Mouse (Mus musculus) MEL (cell line): ENCODE results near the gene Prmt2. TPM values are rescaled to one million over a fixed set of nuclear protein-coding genes. Genes with fewer than 3 reads are reported as not detected.

Experiments used
- DNase-seq: peaks from one replicate; pipeline ENCODE4 v3.0.0; 2011; ENCODE audit warnings: low read depth, low spot score
- H3K27ac ChIP-seq: 2 replicates; pipeline ENCODE4 v1.5.1; 2012; ENCODE audit warnings: low read depth, mild to moderate bottlenecking, control low read depth, low read length, moderate library complexity; ENCODE audit not compliant: control insufficient read depth
- H3K27me3 ChIP-seq, 2 experiments: fragments of 150-350 bp in 1 of 2; sonication (generic) in 1 of 2; 2 replicates each; pipeline ENCODE4 v1.6.1; 2012; ENCODE audit warnings: low read length in 2 of 2, mild to moderate bottlenecking in 2 of 2, improper control_type of control experiment in 1 of 2, moderate library complexity in 1 of 2; ENCODE audit not compliant: insufficient read depth in 2 of 2, control insufficient read depth in 1 of 2
- H3K36me3 ChIP-seq, 2 experiments: 2 replicates each; pipeline ENCODE4 v1.6.1; 2012 to 2014; ENCODE audit warnings: low read length in 2 of 2, improper control_type of control experiment in 1 of 2, inconsistent platforms in 1 of 2, mild to moderate bottlenecking in 1 of 2; ENCODE audit not compliant: insufficient read depth in 2 of 2, control insufficient read depth in 1 of 2
- H3K4me1 ChIP-seq, 2 experiments: fragments of 150-350 bp in 1 of 2; sonication (generic) in 1 of 2; 2 replicates each; pipeline ENCODE4 v1.6.1; 2012; ENCODE audit warnings: low read length in 2 of 2, improper control_type of control experiment in 1 of 2, mild to moderate bottlenecking in 1 of 2; ENCODE audit not compliant: insufficient read depth in 2 of 2, control insufficient read depth in 1 of 2
- H3K4me3 ChIP-seq, 2 experiments: fragments of 150-350 bp in 1 of 2; sonication (generic) in 1 of 2; 2 replicates each; pipeline ENCODE4 v1.5.1; 2012; ENCODE audit warnings: low read depth in 2 of 2, low read length in 2 of 2, mild to moderate bottlenecking in 2 of 2, moderate library complexity in 2 of 2, control low read depth in 1 of 2, improper control_type of control experiment in 1 of 2; ENCODE audit not compliant: control insufficient read depth in 1 of 2, insufficient read depth in 1 of 2
- H3K79me2 ChIP-seq: 2 replicates; pipeline ENCODE4 v1.6.1; 2012; ENCODE audit warnings: mild to moderate bottlenecking, low read length, moderate library complexity; ENCODE audit not compliant: control insufficient read depth, poor library complexity, insufficient read depth
- H3K9ac ChIP-seq: 2 replicates; pipeline ENCODE4 v1.6.1; 2012; ENCODE audit warnings: low read depth, mild to moderate bottlenecking, control low read depth, low read length, moderate library complexity; ENCODE audit not compliant: control insufficient read depth, poor library complexity, severe bottlenecking
- H3K9me3 ChIP-seq: fragments of 150-350 bp; sonication (generic); replicated peaks from 2 replicates; pipeline ENCODE4 v1.6.1; 2012; ENCODE audit warnings: mild to moderate bottlenecking, low read length, improper control_type of control experiment, moderate library complexity; ENCODE audit not compliant: insufficient read depth
- EP300 ChIP-seq, 2 experiments: IDR thresholded peaks; 2 replicates each; pipeline ENCODE4 v1.6.1; 2011; ENCODE audit warnings: improper control_type of control experiment in 2 of 2, low read length in 2 of 2, low read depth in 1 of 2, mild to moderate bottlenecking in 1 of 2
- GABPA ChIP-seq: IDR thresholded peaks from 2 replicates; pipeline ENCODE4 v1.6.1; 2012; ENCODE audit warnings: low read depth, mild to moderate bottlenecking, inconsistent platforms, low read length, improper control_type of control experiment, moderate library complexity
- JUND ChIP-seq: IDR thresholded peaks from 2 replicates; pipeline ENCODE4 v1.6.1; 2011; ENCODE audit warnings: low read depth, mild to moderate bottlenecking, improper control_type of control experiment, low read length
- MAFK ChIP-seq: IDR thresholded peaks from 2 replicates; pipeline ENCODE4 v1.6.1; 2011; ENCODE audit warnings: low read depth, mild to moderate bottlenecking, low read length, improper control_type of control experiment, borderline replicate concordance
- MAZ ChIP-seq: IDR thresholded peaks from 2 replicates; pipeline ENCODE4 v1.6.1; 2012; ENCODE audit warnings: low read depth, mild to moderate bottlenecking, inconsistent platforms, low read length, improper control_type of control experiment
- MEF2A ChIP-seq: IDR thresholded peaks from 2 replicates; pipeline ENCODE4 v1.6.1; 2014; ENCODE audit warnings: low read depth, mild to moderate bottlenecking, inconsistent platforms, low read length, improper control_type of control experiment; ENCODE audit not compliant: poor library complexity, insufficient replicate concordance, severe bottlenecking; ENCODE audit errors: extremely low read depth
- POLR2A ChIP-seq, 2 experiments: IDR thresholded peaks; 2 replicates each; pipeline ENCODE4 v1.6.1; 2011 to 2012; ENCODE audit warnings: low read length in 2 of 2, mild to moderate bottlenecking in 2 of 2, control low read depth in 1 of 2, improper control_type of control experiment in 1 of 2, low read depth in 1 of 2, moderate library complexity in 1 of 2; ENCODE audit not compliant: control insufficient read depth in 1 of 2, insufficient read depth in 1 of 2, poor library complexity in 1 of 2
- USF1 ChIP-seq: IDR thresholded peaks from 2 replicates; pipeline ENCODE4 v1.6.1; 2014; ENCODE audit warnings: low read depth, mild to moderate bottlenecking, inconsistent platforms, low read length, improper control_type of control experiment, moderate library complexity
- USF2 ChIP-seq, 2 experiments: IDR thresholded peaks; 2 replicates each; pipeline ENCODE4 v1.6.1; 2011 to 2012; ENCODE audit warnings: improper control_type of control experiment in 2 of 2, low read length in 2 of 2, borderline replicate concordance in 1 of 2, inconsistent platforms in 1 of 2, low read depth in 1 of 2, mild to moderate bottlenecking in 1 of 2; ENCODE audit not compliant: insufficient read depth in 1 of 2
- polyA plus RNA-seq, 2 experiments: library from polyadenylated mRNA; stranded (reverse) in 1 of 2; unstranded in 1 of 2; fragments of >175 nt in 1 of 2; fragments of >200 nt in 1 of 2; gene quantifications; 2 replicates each; pipeline versions ENCODE4 v1.2.1 to v1.2.4; 2012; ENCODE audit warnings: low replicate concordance in 2 of 2, low read depth in 1 of 2; ENCODE audit not compliant: insufficient read length in 2 of 2, insufficient read depth in 1 of 2, missing spikeins in 1 of 2
- total RNA-seq: library from RNA; depleted of rRNA; stranded (reverse); fragments of 300-350 nt; gene quantifications from 2 replicates; pipeline ENCODE4 v1.2.3, GENCODE M21; 2012

The Prmt2 gene
- total and polyA plus RNA-seq, 3 experiments, result 6.7 to 12.6 TPM; not detected in 1

- Histone ChIP-seq H3K27me3 (peaks cover 0 to 2% of the 10 kb centered on the region in 2 experiments; a peak in 2 of 4 replicates), H3K36me3 (no peaks in the 10 kb centered on the region), H3K27ac (no peak overlapping the region), H3K4me1 (no peaks in the 10 kb centered on the region), H3K9ac (no peak overlapping the region), H3K9me3 (no peaks in the 10 kb centered on the region), H3K79me2 (no peaks in the 10 kb centered on the region)
- no peak for DNase-seq
- no peak for TF ChIP-seq MAZ
- TF ChIP-seq USF2 (IDR thresholded peaks at IDR 0.05; ENCODE audit: borderline replicate concordance in 1 of 2, insufficient read depth in 1 of 2, low read depth in 1 of 2, low read length in 2 of 2), result no peak
- TF ChIP-seq, all 39 proteins: peak for 0
- no peak overlapping the region for H3K4me3 ChIP-seq
These were observed 8.9 kb upstream of the Prmt2 start for GRCm38 (mm10) chr10:76246601-76247000.

DNA sequence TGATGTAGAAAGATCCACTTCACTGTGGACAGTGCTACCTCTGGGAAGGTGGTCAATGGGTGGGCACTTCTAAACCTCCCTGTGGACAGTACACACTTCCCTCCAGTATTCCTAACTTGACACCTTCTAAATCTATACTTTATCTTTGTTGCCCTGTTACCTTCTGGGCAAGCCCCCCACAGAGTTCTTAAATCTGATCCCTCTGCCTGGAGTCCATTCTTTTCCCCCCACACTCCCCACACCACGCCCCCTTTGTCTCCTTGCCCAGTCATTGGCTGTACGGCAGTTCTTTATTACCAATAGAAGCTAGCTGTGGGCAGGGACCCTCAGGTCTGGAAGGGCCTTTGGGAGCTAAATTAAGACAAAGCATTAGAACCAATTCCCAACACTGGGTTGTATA lies 7.4 kb upstream of the Prmt2 start:
- no peak overlapping the region for H3K27ac ChIP-seq
- H3K9ac ChIP-seq, result no peak overlapping the region
- TF ChIP-seq POLR2A (IDR thresholded peaks at IDR 0.05; ENCODE audit: control insufficient read depth in 1 of 2, insufficient read depth in 1 of 2, low read depth in 1 of 2, low read length in 2 of 2, poor library complexity in 1 of 2) (no peak), MEF2A (no peak), USF1 (no peak), GABPA (no peak), JUND (no peak), EP300 (IDR thresholded peaks at IDR 0.05; ENCODE audit: low read depth in 1 of 2, low read length in 2 of 2) (no peak)
- H3K27me3 ChIP-seq, result peaks cover 0 to 2% of the 10 kb centered on the region in 2 experiments; a peak in 2 of 4 replicates
- H3K9me3 ChIP-seq, result no peaks in the 10 kb centered on the region
- H3K79me2 ChIP-seq, result no peaks in the 10 kb centered on the region
- no peak overlapping the region for H3K4me3 ChIP-seq
- no peaks in the 10 kb centered on the region for H3K36me3 ChIP-seq
- H3K4me1 ChIP-seq, result no peaks in the 10 kb centered on the region
- no peak for DNase-seq

- no peaks in the 10 kb centered on the region for H3K9me3 ChIP-seq
These were observed 1.7 kb upstream of the Prmt2 start for GRCm38 (mm10) chr10:76239401-76239800.

More at GRCm38 (mm10) chr10:76239401-76239800, 1.7 kb upstream of the Prmt2 start:
- Histone ChIP-seq H3K4me1 (0 out of 4 replicates have a peak, but pooled peaks cover 0 to 4% of the 10 kb centered on the region in 2 experiments), H3K27ac (no peak overlapping the region), H3K27me3 (0 out of 4 replicates have a peak, but pooled peaks cover 0 to 1% of the 10 kb centered on the region in 2 experiments), H3K36me3 (peaks cover 0 to 3% of the 10 kb centered on the region in 2 experiments; a peak in 2 of 4 replicates), H3K4me3 (no peak overlapping the region), H3K79me2 (no peaks in the 10 kb centered on the region), H3K9ac (no peak overlapping the region)
- TF ChIP-seq MAZ (no peak), USF1 (no peak), MAFK (no peak)
- DNase-seq, result no peak
